Mouse (Mus musculus) kidney, postnatal 0 days (tissue): ENCODE measurements around the gene Ebi3. TPM values are rescaled to one million over a fixed set of nuclear protein-coding genes. Genes with fewer than 3 reads are reported as not detected.

Source experiments
- ATAC-seq: fragments of 200-750 bp; cut with Nextera tagmentation; replicated peaks from 2 replicates; pipeline ENCODE4 v1.8.0; 2017; ENCODE audit warnings: low read depth, moderate number of reproducible peaks, moderate TSS enrichment, moderate library complexity; ENCODE audit not compliant: low FRiP score
- DNase-seq: peaks from one replicate; pipeline ENCODE4 v3.0.0-alpha.2; 2016; ENCODE audit warnings: low spot score
- H3K27ac ChIP-seq: fragments of 300-500 bp; sonication (generic); 2 replicates; pipeline ENCODE4 v1.5.1; 2014; ENCODE audit warnings: mild to moderate bottlenecking
- H3K27me3 ChIP-seq: fragments of 300-500 bp; sonication (generic); 2 replicates; pipeline ENCODE4 v1.6.1; 2014; ENCODE audit warnings: low read length, mixed read lengths; ENCODE audit not compliant: insufficient read depth
- H3K36me3 ChIP-seq: fragments of 300-500 bp; sonication (generic); 2 replicates; pipeline ENCODE4 v1.6.1; 2014; ENCODE audit warnings: low read length, mixed read lengths; ENCODE audit not compliant: insufficient read depth
- H3K4me1 ChIP-seq: fragments of 300-500 bp; sonication (generic); replicated peaks from 2 replicates; pipeline ENCODE4 v1.6.1; 2014; ENCODE audit warnings: antibody characterized with exemption, low read length, mixed read lengths; ENCODE audit not compliant: insufficient read depth
- H3K4me2 ChIP-seq: fragments of 300-500 bp; sonication (generic); 2 replicates; pipeline ENCODE4 v1.6.1; 2014; ENCODE audit warnings: mild to moderate bottlenecking, low read length, moderate library complexity, mixed read lengths
- H3K4me3 ChIP-seq: fragments of 300-500 bp; sonication (generic); replicated peaks from 2 replicates; pipeline ENCODE4 v1.5.1; 2014; ENCODE audit warnings: low read depth, low read length
- H3K9ac ChIP-seq: fragments of 300-500 bp; sonication (generic); 2 replicates; pipeline ENCODE4 v1.6.1; 2014; ENCODE audit warnings: low read depth, low read length
- H3K9me3 ChIP-seq: fragments of 300-500 bp; sonication (generic); replicated peaks from 2 replicates; pipeline ENCODE4 v1.6.1; 2016; ENCODE audit warnings: low read length, inconsistent platforms, mixed read lengths
- CTCF ChIP-seq: IDR thresholded peaks from 2 replicates; pipeline ENCODE4 v1.5.1; 2016; ENCODE audit warnings: antibody characterized with exemption, low read depth, mild to moderate bottlenecking, moderate library complexity
- WGBS: fragments of 180-500 bp; shearing (Covaris S2); extraction: QIAGEN DNeasy Blood & Tissue Kit; methylation state at CpG from one replicate; pipeline ENCODE4 v1.1.7; 2014; 5-methylcytosine and 5-hydroxymethylcytosine counted together
- polyA plus RNA-seq: library from polyadenylated mRNA; unstranded; fragments of >200 nt; fragmentation: Nextera tagmentation; extraction: Ambion mirVana; gene quantifications from 2 replicates; pipeline ENCODE4 v1.2.1, GENCODE M21; 2015

Gene Ebi3
- polyA plus RNA-seq, 1 experiment from 2014 or later = 1.8 TPM

GRCm38 (mm10) chr17:56005415-56006061, 53.1 kb downstream of the Ebi3 start, which contains the start of the genes Stap2 and Mpnd:
Gene Stap2 (minus strand): TSS chr17:56005584.
Gene Mpnd (plus strand): TSS chr17:56005711.
- Histone ChIP-seq H3K9me3 (no peaks in the 10 kb centered on the region), H3K27ac (peak within 1 kb of the TSS; percentile 51), H3K36me3 (no peaks in the 10 kb centered on the region), H3K27me3 (no peaks in the 10 kb centered on the region), H3K4me1 (peaks cover 13% of the 10 kb centered on the region), H3K4me2 (peak within 1 kb of the TSS; percentile 37), H3K9ac (0 out of 2 replicates have a peak within 1 kb of the TSS, but pooled peaks have one; percentile 19), H3K4me3 (peak within 1 kb of the TSS; percentile 15)
- DNase-seq = peak; percentile 63
- TF ChIP-seq CTCF = no peak
- 33% methylated on average over 13 of the region's 13 CpGs for WGBS
- ATAC-seq = no peak

Other genes with a start within 250 kb of the Ebi3 start
- 3.9 and 4.4 TPM in 2 replicates for gene Pot1b, start 240.0 kb upstream of the Ebi3 start, polyA plus RNA-seq
- 0.20 and 0.41 TPM in 2 replicates for gene Adgre4, start 202.7 kb upstream of the Ebi3 start, polyA plus RNA-seq
- 10.8 and 12.0 TPM in 2 replicates for gene Zfp119a, start 73.7 kb upstream of the Ebi3 start, polyA plus RNA-seq
- gene Zfp959, start 60.5 kb upstream of the Ebi3 start, polyA plus RNA-seq = 10.8 and 13.0 TPM in 2 replicates
- 8.1 and 10.6 TPM in 2 replicates for gene Zfp119b, start 3.1 kb upstream of the Ebi3 start, polyA plus RNA-seq
- 21.1 and 22.4 TPM in 2 replicates for gene Yju2, start 6.5 kb downstream of the Ebi3 start, polyA plus RNA-seq
- 54.2 and 56.6 TPM in 2 replicates for gene Shd, start 17.8 kb downstream of the Ebi3 start, polyA plus RNA-seq
- 6.7 and 7.2 TPM in 2 replicates for gene Fsd1, start 33.9 kb downstream of the Ebi3 start, polyA plus RNA-seq
- 21.8 and 22.0 TPM in 2 replicates for gene Stap2, start 52.9 kb downstream of the Ebi3 start, polyA plus RNA-seq
- gene Mpnd, start 53.1 kb downstream of the Ebi3 start, polyA plus RNA-seq = 75.6 and 83.9 TPM in 2 replicates
- gene Sh3gl1, start 84.0 kb downstream of the Ebi3 start, polyA plus RNA-seq = 115 and 129 TPM in 2 replicates
- gene Chaf1a, start 87.8 kb downstream of the Ebi3 start, polyA plus RNA-seq = 11.1 and 11.2 TPM in 2 replicates
- 54.4 and 56.0 TPM in 2 replicates for gene Ubxn6, start 122.4 kb downstream of the Ebi3 start, polyA plus RNA-seq
- gene Hdgfl2, start 127.0 kb downstream of the Ebi3 start, polyA plus RNA-seq = 77.5 and 85.0 TPM in 2 replicates
- gene Plin4, start 157.2 kb downstream of the Ebi3 start, polyA plus RNA-seq = 0.08 and 0.09 TPM in 2 replicates
- gene Plin5, start 165.0 kb downstream of the Ebi3 start, polyA plus RNA-seq = 1.2 and 1.3 TPM in 2 replicates
- gene Lrg1, start 169.4 kb downstream of the Ebi3 start, polyA plus RNA-seq = 1.7 and 1.9 TPM in 2 replicates
- 0.87 and 1.2 TPM in 2 replicates for gene Sema6b, start 187.7 kb downstream of the Ebi3 start, polyA plus RNA-seq
- 7.4 and 7.8 TPM in 2 replicates for gene Tnfaip8l1, start 209.8 kb downstream of the Ebi3 start, polyA plus RNA-seq
- 83.0 and 85.0 TPM in 2 replicates for gene Mydgf, start 231.3 kb downstream of the Ebi3 start, polyA plus RNA-seq